Mouse (Mus musculus) CH12.LX (cell line): ENCODE results near the gene Cic.

Source experiments
- CTCF ChIP-seq, 2 experiments: IDR thresholded peaks in 1 of 2; conservative IDR thresholded peaks in 1 of 2; 2 replicates each; pipeline ENCODE4 v1.5.1; 2011 to 2012; ENCODE audit warnings: low read depth in 2 of 2, low read length in 2 of 2, improper control_type of control experiment in 1 of 2, inconsistent platforms in 1 of 2, mild to moderate bottlenecking in 1 of 2, moderate library complexity in 1 of 2
- MAX ChIP-seq: IDR thresholded peaks from 2 replicates; pipeline ENCODE4 v1.6.1; 2011; ENCODE audit warnings: low read length, improper control_type of control experiment
- POLR2A ChIP-seq: IDR thresholded peaks from 2 replicates; pipeline ENCODE4 v1.6.1; 2011; ENCODE audit warnings: low read depth, mild to moderate bottlenecking, improper control_type of control experiment, low read length
- POLR2AphosphoS2 ChIP-seq: IDR thresholded peaks from 2 replicates; pipeline ENCODE4 v1.6.1; 2011; ENCODE audit warnings: low read depth, low read length, improper control_type of control experiment
- SMC3 ChIP-seq: IDR thresholded peaks from 2 replicates; pipeline ENCODE4 v1.6.1; 2011; ENCODE audit warnings: low read depth, low read length, improper control_type of control experiment
- UBTF ChIP-seq: IDR thresholded peaks from 2 replicates; pipeline ENCODE4 v1.6.1; 2012; ENCODE audit warnings: low read depth, mild to moderate bottlenecking, inconsistent platforms, low read length, improper control_type of control experiment, moderate library complexity
- ZC3H11A ChIP-seq: IDR thresholded peaks from 2 replicates; pipeline ENCODE4 v1.6.1; 2012; ENCODE audit warnings: low read depth, mild to moderate bottlenecking, inconsistent platforms, low read length, improper control_type of control experiment
- ZKSCAN1 ChIP-seq: IDR thresholded peaks from 2 replicates; pipeline ENCODE4 v1.6.1; 2012; ENCODE audit warnings: low read depth, inconsistent platforms, low read length, improper control_type of control experiment, borderline replicate concordance
- ZNF384 ChIP-seq: IDR thresholded peaks from 2 replicates; pipeline ENCODE4 v1.6.1; 2012; ENCODE audit warnings: low read depth, low read length, improper control_type of control experiment, inconsistent platforms

- TF ChIP-seq MAX (no peak), ZKSCAN1 (no peak), POLR2A (no peak), CTCF (conservative IDR thresholded peaks at IDR 0.05 in 1 of 2, IDR thresholded peaks at IDR 0.05 in 1 of 2; ENCODE audit: low read depth in 2 of 2, low read length in 2 of 2) (no peak), UBTF (no peak), SMC3 (no peak), POLR2AphosphoS2 (no peak), ZNF384 (no peak), ZC3H11A (no peak)
These were observed 48.1 kb upstream of the Cic start for GRCm38 (mm10) chr7:25219416-25219750.
